Mouse (Mus musculus) 3134 (cell line): ENCODE results near the gene Dach1.

Source experiments
- DNase-seq: peaks from one replicate; pipeline ENCODE4 v3.0.0-alpha.2; 2011; ENCODE audit warnings: low spot score; ENCODE audit not compliant: insufficient read length; ENCODE audit errors: extremely low read depth

Gene Dach1

DNA sequence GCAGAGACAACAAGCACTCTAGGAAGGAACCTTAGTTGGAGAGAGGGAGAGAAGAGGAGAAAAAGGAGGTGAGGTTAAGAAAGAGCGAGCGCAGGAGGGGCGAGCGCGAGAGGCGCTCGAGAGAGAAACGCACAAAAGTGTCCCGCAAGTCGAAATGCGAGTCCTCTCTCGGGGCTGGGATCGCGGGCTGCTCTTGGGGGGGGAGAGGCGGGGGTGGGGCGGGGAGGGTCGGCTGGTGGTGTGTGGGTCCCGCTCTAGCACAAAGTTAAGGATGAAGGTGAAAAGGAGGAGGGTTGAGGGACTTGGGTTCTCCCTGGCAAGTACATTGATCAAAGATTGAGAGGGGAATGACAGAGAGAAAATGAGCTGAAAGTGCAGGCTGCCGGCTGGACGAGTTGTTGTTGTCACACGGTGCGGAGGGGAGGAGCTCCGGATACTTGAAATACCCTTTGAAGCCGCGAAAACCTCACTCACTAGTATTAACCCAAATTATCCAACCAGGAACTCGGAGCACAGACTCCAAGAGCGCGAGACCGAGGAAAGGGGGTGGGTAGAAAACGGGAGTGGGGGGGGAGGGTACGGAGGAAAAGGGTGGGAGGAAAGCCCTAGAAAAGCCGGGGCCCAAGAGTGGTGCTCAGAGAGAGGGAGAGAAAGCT is at the start of gene Dach1:
Gene Dach1 (minus strand): TSS at position 345 of the 656 bp plus-strand sequence.
- no peak for DNase-seq

DNA sequence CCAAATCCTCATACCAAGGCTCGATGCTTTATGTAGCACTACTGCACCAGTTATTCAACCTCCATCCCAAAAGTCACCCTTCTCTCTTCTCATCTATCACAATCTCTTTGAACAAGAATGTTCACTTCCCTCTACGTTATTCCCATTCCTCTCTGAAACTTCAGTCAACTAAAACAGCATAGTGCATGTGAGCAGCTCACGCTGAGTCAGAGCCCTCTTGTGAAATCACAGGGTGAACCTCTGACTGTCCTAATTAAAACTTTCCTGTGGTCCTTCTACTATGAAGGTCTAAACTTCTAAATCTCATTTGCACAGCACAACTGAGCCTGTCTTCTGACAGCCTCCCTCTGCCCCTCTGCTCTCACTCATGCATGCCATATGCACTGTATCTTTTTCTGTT is 30.5 kb upstream of the Dach1 start:
- no peak for DNase-seq

DNA sequence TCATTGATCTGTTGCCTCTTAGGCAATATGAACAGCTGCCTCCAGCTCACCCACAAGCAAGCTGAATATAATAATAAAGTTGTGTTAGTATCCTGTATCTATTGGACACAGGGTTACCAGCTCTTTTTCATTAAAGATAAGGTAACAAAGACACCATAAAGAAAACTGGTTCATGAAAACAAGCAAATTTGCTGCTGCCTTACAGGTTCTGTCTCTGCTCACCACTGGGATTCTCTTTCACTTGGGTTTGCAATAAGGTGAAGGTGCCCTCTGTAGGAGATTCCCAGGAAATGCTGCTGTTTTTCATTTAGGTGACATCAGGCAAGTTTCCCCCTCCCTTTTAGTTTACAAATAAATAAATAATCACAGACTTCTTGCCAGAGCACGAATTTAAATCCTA is 12.0 kb upstream of the Dach1 start:
- DNase-seq: no peak

DNA sequence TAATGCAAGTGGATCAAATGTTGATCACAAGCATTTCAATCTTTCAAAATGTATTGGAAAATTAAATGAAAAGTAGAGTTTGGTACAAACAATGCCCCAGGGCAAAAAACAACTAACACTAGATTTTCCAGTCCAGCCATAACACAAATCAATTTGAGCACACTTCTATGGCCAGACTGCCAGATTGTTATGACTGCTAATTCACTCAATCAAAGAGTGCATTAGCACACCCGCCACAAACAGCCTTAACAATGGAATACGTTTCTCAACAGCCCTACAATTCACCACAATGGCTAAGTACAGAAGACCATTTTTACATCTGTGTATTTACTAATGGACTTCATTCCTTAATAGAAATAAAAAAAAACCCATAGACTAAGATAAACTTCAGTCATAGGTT is 4.3 kb upstream of the Dach1 start:
- DNase-seq: no peak

DNA sequence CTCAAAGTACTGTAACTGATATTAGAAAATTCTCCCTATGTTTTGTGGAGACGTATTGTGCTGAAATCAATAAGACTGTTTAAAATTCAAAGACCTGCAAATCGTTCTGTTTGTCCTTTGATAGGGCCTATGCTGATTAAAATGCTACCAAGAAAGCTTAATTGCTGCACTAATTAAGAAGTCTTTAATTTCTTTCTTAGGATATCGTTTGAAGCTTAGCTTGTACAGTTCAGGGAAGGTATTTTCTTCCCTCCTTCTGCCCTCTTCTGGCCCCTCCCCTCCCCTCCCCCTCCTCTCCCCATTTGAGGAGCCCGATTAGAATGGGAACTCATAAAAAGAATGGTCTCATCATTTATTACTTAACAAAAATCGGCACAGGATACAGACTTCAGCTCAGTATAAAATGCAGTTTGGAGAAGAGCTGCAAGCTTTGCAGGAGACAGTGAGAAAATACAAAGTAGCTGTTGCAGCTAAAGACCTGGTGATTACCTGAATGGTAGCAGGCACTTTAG is 2.9 kb upstream of the Dach1 start:
- no peak for DNase-seq

DNA sequence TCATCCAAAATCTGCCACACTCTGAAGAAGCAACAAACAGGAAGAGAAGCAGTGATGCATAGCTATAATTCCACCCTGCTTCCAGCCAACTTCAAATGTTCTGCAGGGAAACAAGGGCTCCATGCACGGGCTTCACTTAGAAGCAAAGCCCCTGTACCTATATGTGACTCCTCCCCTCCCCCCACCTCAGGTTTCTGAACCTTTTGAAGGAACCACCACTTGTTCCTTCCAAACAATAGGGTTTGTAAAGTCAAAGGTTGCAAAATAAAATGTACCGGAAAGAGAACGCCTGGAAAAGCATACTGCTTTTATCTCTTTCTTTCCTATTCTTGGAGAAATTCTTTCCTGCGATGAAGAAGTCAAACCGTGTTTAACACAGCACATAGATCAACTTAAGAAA is 2.3 kb upstream of the Dach1 start:
- no peak for DNase-seq

DNA sequence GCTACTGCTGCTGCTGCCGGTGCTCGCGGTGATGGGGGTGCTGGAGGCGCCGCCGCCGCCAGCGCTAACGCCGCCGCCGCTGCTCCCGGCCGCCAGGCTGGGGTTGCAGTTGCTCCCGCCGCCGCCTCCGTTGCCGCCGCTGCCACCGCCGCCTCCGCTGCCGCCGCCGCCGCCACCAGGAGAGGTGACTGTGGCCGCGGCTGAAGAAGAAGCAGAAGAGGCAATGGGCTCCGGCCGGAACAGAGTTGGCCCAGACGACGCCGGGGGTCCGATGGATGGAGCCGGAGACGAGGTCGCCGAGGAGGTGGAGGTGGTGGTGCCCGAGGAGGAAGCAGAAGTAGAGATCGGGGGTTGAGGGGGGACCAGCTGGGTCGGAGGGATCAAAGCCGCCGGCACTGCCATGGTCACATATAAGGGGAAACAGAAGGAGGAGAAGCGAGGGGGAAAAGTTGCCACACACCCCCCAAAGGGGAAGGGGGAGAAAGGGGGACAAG is 610 bp downstream of the Dach1 start:
- no peak for DNase-seq

DNA sequence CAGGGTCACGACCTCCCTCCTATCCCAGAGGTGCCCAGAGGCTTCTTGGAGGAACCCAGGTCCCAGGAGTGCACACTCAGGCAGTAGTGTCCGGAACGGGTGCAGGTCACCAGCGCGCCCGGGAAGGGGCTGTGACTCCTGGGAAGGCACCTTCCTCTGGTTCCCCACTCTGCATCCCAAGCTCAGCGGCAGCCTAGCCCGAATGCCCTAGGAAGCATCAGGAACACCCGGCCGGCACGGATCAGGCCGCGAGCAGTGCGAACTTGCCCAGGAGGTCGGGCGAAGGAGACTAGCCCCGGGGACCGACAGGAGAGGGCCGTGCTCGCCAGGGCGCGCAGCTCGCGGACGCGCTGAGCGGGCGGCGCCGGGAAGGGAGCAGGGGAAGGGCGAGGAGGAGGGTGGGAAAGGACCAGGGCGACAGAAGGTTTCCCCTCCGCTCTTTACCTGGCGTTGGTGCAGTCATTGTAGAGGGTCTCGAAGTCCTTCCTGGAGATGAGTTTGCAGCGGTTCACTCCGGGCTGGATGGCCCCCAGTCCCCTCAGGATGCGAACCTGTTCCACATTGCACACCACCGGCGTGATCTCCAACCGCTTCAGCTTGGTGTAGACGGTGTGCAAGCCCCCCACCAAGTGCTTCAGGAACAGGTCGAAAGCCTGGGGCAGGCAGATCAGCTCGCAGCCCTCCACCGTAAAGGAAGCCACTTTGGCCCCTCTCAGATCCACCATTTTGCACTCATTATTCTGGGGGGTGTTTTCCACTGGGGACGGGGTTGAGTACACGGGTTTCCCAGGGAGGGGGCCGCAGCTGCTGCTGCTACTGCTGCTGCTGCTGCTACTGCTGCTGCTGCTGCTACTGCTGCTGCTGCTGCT is 1.3 kb downstream of the Dach1 start:
- no peak for DNase-seq

DNA sequence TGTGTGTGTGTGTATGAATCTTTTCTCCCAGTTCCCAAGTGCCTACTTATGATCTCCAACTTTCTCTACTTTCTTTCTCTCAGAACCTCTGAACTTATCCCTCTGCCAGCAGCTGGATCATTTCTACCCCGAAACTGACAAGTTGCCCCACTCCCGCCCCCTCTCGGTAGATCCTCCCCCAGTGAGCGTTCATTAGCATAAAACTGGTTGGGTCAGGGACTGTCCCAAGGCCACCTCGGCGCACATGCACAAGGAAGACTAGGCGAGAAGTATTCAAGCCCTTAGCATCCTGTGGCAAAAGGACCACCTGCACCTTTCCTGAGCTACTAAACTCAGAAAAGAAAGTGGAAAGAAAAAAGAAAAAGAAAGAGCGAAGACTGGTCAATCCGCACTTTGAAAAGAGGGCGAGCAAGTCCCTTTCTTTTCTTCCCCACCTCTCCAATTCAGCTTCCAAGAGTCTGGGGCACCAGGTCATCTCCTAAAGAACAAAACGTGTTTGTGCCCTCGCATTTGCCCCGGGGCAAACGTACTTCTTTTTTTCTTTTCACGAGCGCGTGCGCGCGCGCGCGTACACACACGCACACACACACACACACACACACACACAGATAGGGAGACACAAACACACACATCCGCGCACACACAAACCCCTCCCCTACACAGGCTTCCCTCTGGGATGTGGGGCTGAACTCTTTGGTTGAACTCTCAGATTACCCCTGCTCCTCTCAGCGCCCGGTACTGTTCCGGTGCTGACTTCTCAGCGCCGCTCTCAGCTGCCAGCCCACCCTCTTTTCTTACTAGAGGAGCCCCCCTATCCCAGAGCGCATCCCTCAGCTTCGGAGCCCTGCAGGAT is 2.2 kb downstream of the Dach1 start:
- DNase-seq: no peak

DNA sequence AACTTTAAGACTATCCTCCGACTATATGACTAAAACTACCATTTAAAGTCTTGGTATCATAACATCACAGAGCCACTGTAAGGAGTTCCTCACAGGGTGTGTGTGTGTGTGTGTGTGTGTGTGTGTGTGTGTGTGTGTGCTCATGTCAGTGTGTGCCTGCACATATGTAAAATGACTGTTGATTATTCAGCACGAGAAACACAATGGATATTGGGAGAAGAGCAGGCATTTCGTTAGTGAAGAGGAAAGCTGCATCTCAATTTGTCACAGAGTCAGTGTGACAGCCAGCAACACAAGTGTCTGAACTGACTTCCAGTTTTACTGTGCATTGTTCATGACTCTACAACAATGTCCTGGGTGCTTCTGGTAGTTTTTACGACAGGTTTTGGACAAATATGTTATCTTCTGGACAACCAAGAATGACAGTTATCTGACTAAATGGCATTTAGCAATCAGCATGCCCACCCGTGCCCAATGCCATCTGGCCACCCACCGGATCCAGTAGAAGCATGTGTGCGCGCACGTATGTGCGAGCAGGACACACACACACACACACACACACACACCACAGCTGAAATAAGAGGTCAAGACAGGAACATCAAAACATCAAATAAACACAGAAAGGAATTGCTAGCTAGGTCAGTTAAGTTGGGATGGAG is 3.1 kb downstream of the Dach1 start:
- DNase-seq: no peak

DNA sequence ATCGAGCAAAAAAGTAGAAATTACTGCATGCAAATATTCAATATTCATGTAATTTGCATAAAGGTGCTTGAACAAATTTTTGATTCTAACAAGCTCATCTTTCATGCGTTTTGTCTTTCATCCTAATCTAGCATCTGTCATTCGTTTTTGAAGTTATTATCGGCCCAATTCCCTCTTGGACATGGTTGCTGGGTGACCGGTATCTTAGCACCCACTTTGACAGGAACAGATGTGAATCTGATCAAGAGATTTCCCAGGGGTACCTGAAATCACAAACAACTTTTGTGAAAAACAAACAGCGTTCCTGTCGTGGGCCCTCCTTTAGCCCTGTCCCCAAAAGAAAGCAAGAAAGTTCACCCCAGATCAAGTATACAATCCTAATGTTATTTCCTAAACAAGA is 12.8 kb downstream of the Dach1 start:
- no peak for DNase-seq

DNA sequence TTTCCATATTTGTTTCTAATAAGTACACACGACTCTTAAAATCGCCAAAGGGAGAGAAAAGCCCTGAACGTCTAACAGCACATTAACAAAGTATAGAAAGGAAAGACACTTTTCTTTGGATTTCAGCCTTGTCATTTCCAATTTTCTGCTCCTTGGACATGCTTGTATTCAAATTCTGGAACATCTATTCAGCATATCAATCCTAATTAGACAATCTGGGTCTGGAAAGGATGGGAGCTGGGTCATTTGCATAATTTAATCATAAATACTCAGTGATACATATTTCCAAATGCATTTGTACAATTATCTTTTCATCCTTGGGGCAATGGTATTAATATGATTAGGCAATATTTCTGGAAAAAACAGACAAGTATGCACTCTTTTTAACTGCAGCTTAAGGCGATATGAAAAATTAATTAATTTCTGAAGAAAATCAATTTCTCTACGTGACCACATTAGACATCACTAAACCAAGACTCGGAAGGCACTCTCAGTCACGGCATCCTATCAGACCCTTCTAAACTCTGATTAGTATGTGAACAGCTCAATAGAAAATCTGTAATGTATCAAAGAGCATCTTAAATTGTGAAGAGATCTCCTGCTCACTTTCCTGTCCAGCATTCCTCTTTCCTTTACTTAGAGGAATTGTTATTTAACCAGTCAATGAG is 13.7 kb downstream of the Dach1 start:
- no peak for DNase-seq

DNA sequence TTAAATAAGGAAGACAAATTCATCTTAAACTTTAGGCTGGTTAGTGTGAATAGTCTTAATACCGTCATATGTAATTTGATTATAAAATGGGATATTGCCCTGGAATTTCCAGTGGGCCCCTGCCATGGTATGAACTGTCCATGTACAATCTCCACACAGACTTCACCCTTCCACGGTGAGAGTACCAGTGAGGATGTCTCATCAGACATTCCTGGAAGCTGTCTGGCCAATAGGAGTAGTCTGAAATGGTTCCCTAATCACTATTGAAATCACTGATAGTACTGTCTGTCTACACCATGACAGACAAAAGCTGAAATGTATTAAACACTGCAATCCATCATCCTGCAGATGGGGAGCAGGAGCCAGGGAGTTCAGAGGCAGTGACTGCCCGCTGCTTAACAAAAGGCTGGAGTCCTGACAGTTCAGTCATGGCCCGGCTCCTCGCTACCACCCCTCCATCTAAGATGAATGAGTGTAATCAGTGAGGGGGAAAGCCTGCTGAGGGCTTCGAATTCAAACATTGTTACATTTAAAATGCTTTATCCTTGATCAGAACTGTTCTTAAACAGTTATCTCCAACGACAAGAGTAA is 14.6 kb downstream of the Dach1 start:
- DNase-seq: no peak

DNA sequence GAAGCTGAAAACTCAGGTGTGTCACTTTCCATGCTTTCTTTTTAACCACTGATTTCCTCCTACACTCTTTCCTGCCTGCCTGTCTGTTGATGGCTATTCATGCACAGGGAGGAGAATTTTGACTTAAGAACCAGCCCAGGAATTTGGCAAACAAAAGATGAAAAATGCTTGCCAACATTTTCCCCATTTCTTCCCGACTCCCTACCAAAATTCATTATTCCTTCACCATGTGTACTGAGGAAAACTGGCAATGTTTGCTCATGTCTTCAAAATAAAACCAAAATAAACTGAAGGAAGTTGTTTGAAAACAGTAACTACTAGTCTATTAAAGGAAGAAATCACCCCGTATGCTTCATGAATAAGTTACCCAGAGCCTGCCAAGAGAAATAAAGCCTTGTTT is 27.8 kb downstream of the Dach1 start:
- DNase-seq: no peak

DNA sequence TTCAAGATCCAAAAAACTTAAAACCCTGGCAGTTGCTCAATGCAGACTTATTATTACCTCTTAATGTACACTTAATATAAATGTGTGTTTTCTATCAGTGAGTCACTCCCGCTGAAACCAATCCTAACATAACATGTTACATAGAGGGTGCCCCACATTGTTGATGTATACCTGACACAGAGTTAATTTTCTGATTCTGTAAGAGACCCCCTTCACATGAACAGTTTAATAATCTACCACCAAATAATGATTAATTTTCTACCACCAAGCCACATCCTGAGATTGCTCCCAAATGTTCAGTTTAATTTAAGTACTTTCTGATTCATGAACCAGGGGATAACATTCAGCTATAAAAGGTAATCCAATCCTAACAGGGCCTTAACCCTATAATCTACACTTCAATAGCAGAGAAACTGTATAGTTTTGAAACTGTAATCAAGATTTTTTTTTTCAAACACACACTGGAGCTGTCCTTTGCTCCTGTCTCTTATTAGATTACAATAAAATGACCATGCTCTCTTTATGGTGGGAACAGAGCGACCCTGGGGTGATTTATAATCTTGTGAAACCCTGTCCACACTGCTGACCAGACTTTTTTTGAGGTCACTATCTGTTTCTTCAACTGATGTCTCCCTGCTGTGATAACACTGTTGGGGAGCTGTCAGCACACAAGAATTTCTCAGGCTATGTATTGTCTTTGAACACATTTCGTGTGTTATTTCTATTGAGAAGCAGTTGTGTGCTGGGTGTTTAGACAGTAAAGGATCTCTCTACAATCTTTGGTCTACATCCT is 30.5 kb downstream of the Dach1 start:
- no peak for DNase-seq

DNA sequence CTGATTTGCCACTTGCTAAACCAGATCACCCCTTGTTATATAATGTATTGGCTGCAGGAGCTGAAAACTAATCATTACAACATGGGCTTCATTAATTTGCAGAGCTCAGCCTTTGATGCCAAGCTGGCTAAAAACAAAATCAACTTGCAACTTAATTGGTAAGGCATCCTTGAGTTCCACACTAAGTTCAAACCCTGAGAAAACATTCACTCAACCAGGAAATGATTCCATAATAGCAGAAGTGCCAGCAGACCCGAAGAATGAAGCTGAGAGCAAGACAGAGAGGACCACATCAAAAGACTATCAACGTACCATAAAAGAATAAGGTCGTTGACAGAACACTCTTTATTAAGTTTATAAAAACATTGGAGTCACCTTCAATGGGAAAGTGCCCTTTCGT is 35.0 kb downstream of the Dach1 start:
- DNase-seq: no peak

DNA sequence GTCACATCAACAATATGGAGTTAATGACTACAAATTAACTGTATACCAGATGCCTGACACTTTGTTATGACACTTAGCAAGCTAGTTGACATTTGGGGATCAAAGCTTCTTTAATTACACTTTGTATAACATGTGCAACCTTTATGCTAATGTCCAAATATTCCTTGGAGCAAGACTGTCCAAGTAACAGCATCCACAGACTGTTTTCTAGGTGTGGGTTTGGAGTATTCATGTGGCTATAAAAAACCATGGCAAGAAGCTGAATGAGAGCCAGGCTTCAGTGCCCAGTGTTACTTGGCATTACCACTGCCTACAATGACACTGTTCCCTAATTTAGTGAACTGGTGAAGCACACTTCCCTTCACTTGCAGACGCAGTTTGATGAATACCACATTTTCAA is 46.5 kb downstream of the Dach1 start:
- DNase-seq: no peak

DNA sequence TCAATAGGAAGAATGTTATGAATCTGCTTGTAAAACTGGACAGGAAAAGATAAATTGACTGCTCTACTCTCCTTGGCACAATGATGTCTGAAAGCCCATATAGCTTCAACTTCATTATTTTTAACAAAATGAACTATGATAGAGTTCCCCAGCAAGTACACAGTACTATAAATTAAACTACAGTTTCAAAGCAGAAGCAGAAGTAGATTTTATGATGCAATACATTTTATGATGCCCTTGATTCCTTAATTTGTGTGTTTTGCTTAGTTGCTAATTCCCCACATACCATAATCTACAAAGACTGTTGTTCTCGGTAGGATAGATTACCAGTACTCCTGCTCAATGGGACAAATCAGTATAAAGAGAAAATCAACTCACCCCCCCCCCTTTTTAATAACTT is 52.9 kb downstream of the Dach1 start:
- DNase-seq: no peak

DNA sequence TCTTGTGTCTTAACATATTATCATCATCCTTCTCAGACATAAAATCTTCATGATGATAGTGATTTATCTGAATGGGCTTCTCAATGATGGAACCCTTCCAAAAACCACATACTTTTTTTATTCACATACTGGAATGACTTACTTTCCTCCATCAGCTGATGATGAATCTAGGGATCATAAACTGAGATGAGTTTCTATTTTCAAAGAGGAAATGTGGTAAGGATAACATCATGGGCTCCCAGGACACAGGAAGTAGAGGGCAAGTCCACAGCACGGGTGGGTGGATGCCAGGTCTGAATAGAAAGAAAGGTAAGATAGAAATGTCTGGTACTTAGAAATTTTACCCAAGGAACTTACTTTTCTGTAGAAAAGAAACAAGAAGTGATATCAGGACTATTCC is 56.5 kb downstream of the Dach1 start:
- DNase-seq: no peak
